Mouse (Mus musculus) cerebellum, postnatal 25 days (tissue): ENCODE results near the gene Ugt1a7c.

ENCODE experiments used
- DNase-seq, 2 experiments: peaks; one replicate each; pipeline ENCODE4 v3.0.0; 2021; ENCODE audit warnings: mixed read lengths in 2 of 2

Ugt1a7c gene

DNA sequence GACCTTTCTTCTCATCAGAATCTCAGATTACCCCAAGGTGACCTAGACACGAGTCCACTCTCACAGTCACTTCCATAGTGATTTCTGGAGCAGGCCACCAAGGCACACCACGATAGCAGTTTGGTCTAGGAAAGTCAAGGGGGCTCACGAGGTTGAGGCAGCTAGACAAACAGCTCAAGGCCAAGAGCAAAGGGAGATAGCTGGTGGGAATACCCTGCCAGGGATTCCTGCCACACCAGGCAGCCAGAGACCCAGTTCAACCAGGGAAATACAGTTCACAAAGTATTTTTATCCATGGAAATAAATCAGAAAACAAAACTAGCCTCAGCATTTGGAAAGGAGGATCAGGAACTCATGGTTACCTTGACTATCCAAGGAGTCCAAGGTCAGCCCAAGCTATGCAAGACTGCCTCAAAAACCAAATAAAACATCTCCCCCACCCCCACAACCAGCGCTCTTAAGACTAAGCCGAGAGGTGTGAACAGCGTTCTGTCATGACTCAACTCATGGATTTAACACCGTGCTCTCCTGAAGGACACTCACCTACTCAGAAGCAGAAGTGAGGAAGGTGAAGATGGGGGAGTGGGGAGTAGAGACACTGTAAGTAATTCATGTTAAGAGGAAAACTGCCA, 169.5 kb downstream of the Ugt1a7c start:
- DNase-seq = no peak

DNA sequence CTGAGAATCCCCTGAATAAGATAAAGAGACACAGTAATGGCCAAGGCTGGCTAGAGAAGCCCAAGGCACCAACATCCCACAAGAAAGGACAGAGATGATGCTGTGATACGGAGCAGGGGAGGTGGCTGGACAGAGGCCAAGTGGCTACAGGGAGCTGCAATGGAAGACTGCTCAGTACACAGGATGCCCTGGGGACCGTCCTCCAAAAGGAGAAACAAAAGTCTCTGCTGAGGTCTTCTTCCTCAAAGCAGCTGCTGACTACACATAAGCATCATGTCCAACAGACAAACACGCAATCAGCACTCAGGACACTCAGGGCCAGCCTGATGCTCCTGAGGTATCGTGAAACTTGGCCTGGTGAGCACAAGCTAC, 170.0 kb downstream of the Ugt1a7c start:
- peak in 1 of 2 experiments; percentile 50 for DNase-seq

DNA sequence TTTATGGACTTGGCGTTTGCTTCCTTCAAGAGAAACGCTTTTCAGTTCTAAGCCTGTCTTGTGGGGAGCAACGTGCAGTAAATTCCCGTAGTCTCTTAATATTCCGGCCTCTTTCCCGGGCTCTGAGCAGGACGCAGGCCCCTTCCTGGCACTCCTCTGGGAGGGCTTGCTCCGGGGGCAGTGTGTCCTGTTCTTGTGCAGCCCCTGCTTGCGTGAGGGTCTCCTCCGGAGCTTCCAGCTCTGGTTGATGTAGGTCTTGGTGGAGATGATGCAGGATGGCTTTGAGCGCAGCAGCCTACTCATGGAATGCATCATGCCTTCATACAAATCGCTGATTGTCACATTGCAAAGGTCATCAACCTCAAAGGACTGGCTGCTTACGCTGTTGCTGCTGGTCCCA, 171.3 kb downstream of the Ugt1a7c start:
- no peak for DNase-seq

DNA sequence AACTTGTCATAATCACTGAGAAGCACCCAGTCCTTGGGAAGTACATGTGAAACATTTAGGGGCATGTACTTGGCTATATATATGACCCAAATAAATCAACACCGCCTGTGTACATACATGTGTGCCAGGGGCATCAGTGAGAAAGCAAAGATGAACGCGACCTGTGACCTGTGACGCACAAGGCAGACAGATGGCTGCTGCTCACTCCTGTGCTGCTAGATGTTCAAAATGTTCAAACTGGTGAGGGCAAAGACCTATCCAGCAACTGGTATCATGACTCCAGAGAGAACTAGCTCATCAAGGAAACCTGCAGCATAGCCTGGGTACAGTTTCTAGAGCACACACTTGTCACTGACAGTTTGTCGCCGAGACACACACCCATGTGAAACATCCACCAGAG, 172.6 kb downstream of the Ugt1a7c start:
- no peak for DNase-seq

DNA sequence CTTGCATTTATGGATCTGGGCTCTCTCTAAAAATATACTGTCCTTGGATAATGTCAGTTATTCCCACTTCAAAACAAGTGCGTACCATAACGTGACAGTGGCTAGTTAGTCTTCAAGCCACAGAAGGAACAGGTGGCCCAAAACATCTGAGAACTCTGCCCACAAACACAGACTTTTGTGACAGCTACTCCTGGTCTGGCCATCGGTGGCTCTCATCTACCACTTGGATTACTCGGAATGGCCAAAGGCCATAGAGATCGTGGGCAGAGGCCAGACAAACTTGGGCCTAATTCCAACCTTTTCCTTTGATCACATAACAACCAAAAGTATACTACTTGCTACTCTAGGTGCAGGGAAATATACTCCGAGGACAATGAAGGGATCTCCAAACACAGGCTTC, 173.2 kb downstream of the Ugt1a7c start:
- DNase-seq = no peak
